Comparison of ENCODE assay signal across 24 mouse cellular contexts in the genomic region with DNA sequence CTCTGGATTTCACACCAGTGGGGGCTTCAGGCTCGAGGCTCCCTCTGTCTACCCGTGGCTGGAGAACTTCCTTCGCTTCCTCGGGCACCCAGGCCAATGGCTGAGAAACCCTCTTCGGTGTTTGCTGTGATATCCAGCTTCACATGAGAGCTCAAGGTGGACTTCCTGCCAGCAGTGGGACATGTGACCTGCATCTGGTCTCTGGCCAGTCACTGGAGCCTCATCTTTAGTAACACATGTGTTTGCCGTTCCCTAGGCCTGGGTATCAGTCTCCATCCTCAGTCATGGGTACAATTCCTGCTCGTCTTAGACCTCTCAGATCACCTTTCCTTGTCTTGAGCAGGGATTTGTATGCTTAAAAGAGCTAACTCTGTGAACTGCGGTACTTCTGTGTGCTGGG. TPM values are rescaled to one million over a fixed set of nuclear protein-coding genes. Genes with fewer than 3 reads are reported as not detected.
DNase-seq lines count a peak whose midpoint lies in the region; ATAC-seq and TF ChIP-seq lines count a peak whose summit lies in the region.
"Had no signal": no experiment of that assay in that cellular context is flagged by ENCODE, and none has a peak within 500 bp of the region (broad histone marks: within the 10 kb centered on the region; RNA-seq: fewer than 3 reads in every experiment).

No protein-coding gene starts in this region.

- H3K4me2 ChIP-seq in lung, embryonic 15.5 days: no peak overlapping the region
- no peak overlapping the region for H3K4me2 ChIP-seq in lung, postnatal 0 days (replicated peaks; ENCODE audit: low read depth, low read length)
- H3K4me2 ChIP-seq: forebrain, embryonic 13.5 days; heart, embryonic 12.5 days; hindbrain, embryonic 12.5 days had no signal

- no peak for TF ChIP-seq CTCF in lung, postnatal 0 days (IDR thresholded peaks at IDR 0.05)

- H3K36me3 ChIP-seq in lung, embryonic 15.5 days: no peaks in the 10 kb centered on the region
- H3K36me3 ChIP-seq in lung, postnatal 0 days (ENCODE audit: insufficient read depth, low read length): no peaks in the 10 kb centered on the region
- H3K36me3 ChIP-seq: heart, embryonic 12.5 days; hindbrain, embryonic 12.5 days had no signal

- no peaks in the 10 kb centered on the region for H3K9me3 ChIP-seq in lung, embryonic 15.5 days
- H3K9me3 ChIP-seq in lung, postnatal 0 days (ENCODE audit: low read length): no peaks in the 10 kb centered on the region
- H3K9me3 ChIP-seq: forebrain, embryonic 13.5 days; heart, embryonic 12.5 days; hindbrain, embryonic 12.5 days had no signal

- H3K4me3 ChIP-seq in lung, embryonic 15.5 days: no peak overlapping the region
- no peak overlapping the region for H3K4me3 ChIP-seq in lung, postnatal 0 days (ENCODE audit: low read depth, low read length)
- H3K4me3 ChIP-seq: forebrain, embryonic 13.5 days; heart, embryonic 12.5 days; hindbrain, embryonic 12.5 days had no signal

- 77% methylated on average over 8 of the region's 8 CpGs for WGBS in lung, embryonic 15.5 days
- WGBS in lung, postnatal 0 days: 62% methylated on average over 8 of the region's 8 CpGs

- no peak for ATAC-seq in lung, embryonic 15.5 days (ENCODE audit: borderline replicate concordance, extremely low read depth, low FRiP score, low TSS enrichment)
- ATAC-seq in lung, postnatal 0 days: no peak
- ATAC-seq: forebrain, embryonic 13.5 days; midbrain, embryonic 16.5 days had no signal

- H3K27ac ChIP-seq in lung, embryonic 15.5 days: 0 out of 2 replicates have a peak overlapping the region, but pooled peaks have one; percentile 46
- no peak overlapping the region for H3K27ac ChIP-seq in lung, postnatal 0 days (ENCODE audit: low read length)
- H3K27ac ChIP-seq: forebrain, embryonic 13.5 days; hindbrain, embryonic 12.5 days; kidney, postnatal 0 days had no signal

- no peaks in the 10 kb centered on the region for H3K27me3 ChIP-seq in lung, embryonic 15.5 days
- no peaks in the 10 kb centered on the region for H3K27me3 ChIP-seq in lung, postnatal 0 days (replicated peaks; ENCODE audit: insufficient read depth, low read length)
- H3K27me3 ChIP-seq: hindbrain, embryonic 12.5 days had no signal

- no peak overlapping the region for H3K9ac ChIP-seq in lung, embryonic 15.5 days
- H3K9ac ChIP-seq in lung, postnatal 0 days (replicated peaks; ENCODE audit: low read depth): no peak overlapping the region
- H3K9ac ChIP-seq: forebrain, embryonic 13.5 days; heart, embryonic 12.5 days; hindbrain, embryonic 12.5 days had no signal

- no peak for TF ChIP-seq EP300 in lung, postnatal 0 days (IDR thresholded peaks at IDR 0.05)

- peak; percentile 81 for DNase-seq in gastrocnemius, adult 18-20 months (ENCODE audit: low spot score)
- DNase-seq in gastrocnemius, postnatal 4 days (ENCODE audit: low spot score in 2 of 2): no peak
- DNase-seq in lung, postnatal 0 days (ENCODE audit: low spot score): no peak
- DNase-seq in gastrocnemius, adult 8-10 months (ENCODE audit: low spot score in 2 of 2): peak; percentile 69 to 75
- peak; percentile 85 for DNase-seq in skeletal muscle tissue, adult 2 months (ENCODE audit: low read depth, low spot score)
- no peak for DNase-seq in retina, postnatal 1 day
- no peak for DNase-seq in cerebellum, postnatal 36 days
- DNase-seq: adrenal gland, postnatal 14 days; cerebellum, adult 8-10 months; heart, postnatal 14 days; kidney, adult 18-20 months; layer of hippocampus, adult 9-11 months; liver; lung, adult 2 months; lung, postnatal 36 days had no signal

- H3K4me1 ChIP-seq in lung, embryonic 15.5 days: peaks cover 12% of the 10 kb centered on the region
- H3K4me1 ChIP-seq in lung, postnatal 0 days (ENCODE audit: insufficient read depth, low read depth, low read length): no peaks in the 10 kb centered on the region
- H3K4me1 ChIP-seq: forebrain, embryonic 13.5 days; hindbrain, embryonic 12.5 days had no signal

RNA-seq across cellular contexts. Expression of a gene that starts 1.5 kb away (rescaled TPM):
- total RNA-seq in gastrocnemius, adult 18-20 months (2021): under 1 TPM; 0.50 to 1.00 TPM
- 1 to 10 TPM; 3.4 to 3.9 TPM for total RNA-seq in gastrocnemius, postnatal 4 days (2021)
- polyA plus RNA-seq in lung, embryonic 15.5 days (2015; fragmentation: Nextera tagmentation; extraction: Ambion mirVana): 5.3 and 5.9 TPM in 2 replicates
- polyA plus RNA-seq in lung, postnatal 0 days (2015; fragmentation: Nextera tagmentation; extraction: Ambion mirVana): 12.6 and 13.4 TPM in 2 replicates
- under 1 TPM in 3 of 4 experiments, not detected in 1; 0.24 to 0.94 (median 0.74) TPM for total RNA-seq in gastrocnemius, adult 8-10 months (2022)

RNA-seq across cellular contexts. Expression of a gene that starts 36.9 kb away (rescaled TPM):
- over 10,000 TPM; 13,440 to 14,162 TPM for total RNA-seq in gastrocnemius, adult 18-20 months (2021)
- total RNA-seq in gastrocnemius, postnatal 4 days (2021): 100 to 1,000 TPM; 716 to 864 TPM
- 0.18 and 0.26 TPM in 2 replicates for polyA plus RNA-seq in lung, embryonic 15.5 days (2015; fragmentation: Nextera tagmentation; extraction: Ambion mirVana)
- polyA plus RNA-seq in lung, postnatal 0 days (2015; fragmentation: Nextera tagmentation; extraction: Ambion mirVana): not detected in 2 replicates
- over 10,000 TPM; 12,380 to 17,080 (median 15,669) TPM for total RNA-seq in gastrocnemius, adult 8-10 months (2022)
- total RNA-seq: adrenal gland, postnatal 14 days; granulocyte monocyte progenitor cell, adult 5-6 weeks; neutrophil, adult 5-6 weeks had no signal
- polyA plus RNA-seq: forebrain, embryonic 13.5 days; stomach, embryonic 14.5 days had no signal

Comparison
In these comparisons a context has a peak if more than half of its experiments do, and no peak if none do; other contexts are left out.
1. DNase-seq: peak in gastrocnemius, adult 18-20 months (single experiment), gastrocnemius, adult 8-10 months (2 of 2) and skeletal muscle tissue, adult 2 months (single experiment); none in gastrocnemius, postnatal 4 days (0 of 2), lung, postnatal 0 days (single experiment), retina, postnatal 1 day (single experiment) and cerebellum, postnatal 36 days (0 of 2).
2. RNA of a gene that starts 36.9 kb away (total RNA-seq): 12,380 to 17,080 TPM in gastrocnemius, adult 8-10 months and 13,440 to 14,162 TPM in gastrocnemius, adult 18-20 months; 716 to 864 TPM in gastrocnemius, postnatal 4 days; every median in the first group is over 10 times any median in the second.